Mouse (Mus musculus) kidney, embryonic 15.5 days (tissue): ENCODE data around the gene Prkcz. TPM values are rescaled to one million over a fixed set of nuclear protein-coding genes. Genes with fewer than 3 reads are reported as not detected.

Experiments
- ATAC-seq: fragments of 200-750 bp; cut with Nextera tagmentation; replicated peaks from 2 replicates; pipeline ENCODE4 v1.8.0; 2017; ENCODE audit warnings: moderate TSS enrichment; ENCODE audit not compliant: low FRiP score
- H3K27ac ChIP-seq: fragments of 300-500 bp; sonication (generic); 2 replicates; pipeline ENCODE4 v1.5.1; 2015; ENCODE audit warnings: mild to moderate bottlenecking, inconsistent platforms
- H3K27me3 ChIP-seq: fragments of 300-500 bp; sonication (generic); 2 replicates; pipeline ENCODE4 v1.6.1; 2015; ENCODE audit warnings: inconsistent platforms
- H3K36me3 ChIP-seq: fragments of 300-500 bp; sonication (generic); 2 replicates; pipeline ENCODE4 v1.6.1; 2015; ENCODE audit warnings: inconsistent platforms
- H3K4me1 ChIP-seq: fragments of 300-500 bp; sonication (generic); 2 replicates; pipeline ENCODE4 v1.6.1; 2015; ENCODE audit warnings: inconsistent platforms
- H3K4me2 ChIP-seq: fragments of 300-500 bp; sonication (generic); 2 replicates; pipeline ENCODE4 v1.6.1; 2015; ENCODE audit warnings: moderate library complexity, mild to moderate bottlenecking, inconsistent platforms
- H3K4me3 ChIP-seq: fragments of 300-500 bp; sonication (generic); replicated peaks from 2 replicates; pipeline ENCODE4 v1.5.1; 2015; ENCODE audit warnings: mild to moderate bottlenecking, inconsistent platforms
- H3K9ac ChIP-seq: fragments of 300-500 bp; sonication (generic); 2 replicates; pipeline ENCODE4 v1.6.1; 2015; ENCODE audit warnings: mild to moderate bottlenecking, inconsistent platforms
- H3K9me3 ChIP-seq: fragments of 300-500 bp; sonication (generic); replicated peaks from 2 replicates; pipeline ENCODE4 v1.6.1; 2016; ENCODE audit warnings: inconsistent platforms
- WGBS: fragments of 180-500 bp; shearing (Covaris S2); methylation state at CpG from one replicate; pipeline ENCODE4 v1.1.7; 2015; ENCODE audit warnings: mixed read lengths; 5-methylcytosine and 5-hydroxymethylcytosine counted together
- polyA plus RNA-seq: library from polyadenylated mRNA; unstranded; fragments of >200 nt; fragmentation: Nextera tagmentation; extraction: Ambion mirVana; gene quantifications from 2 replicates; pipeline ENCODE4 v1.2.1, GENCODE M21; 2015

The Prkcz gene
- polyA plus RNA-seq, 1 experiment from 2014 or later: 16.6 TPM

DNA sequence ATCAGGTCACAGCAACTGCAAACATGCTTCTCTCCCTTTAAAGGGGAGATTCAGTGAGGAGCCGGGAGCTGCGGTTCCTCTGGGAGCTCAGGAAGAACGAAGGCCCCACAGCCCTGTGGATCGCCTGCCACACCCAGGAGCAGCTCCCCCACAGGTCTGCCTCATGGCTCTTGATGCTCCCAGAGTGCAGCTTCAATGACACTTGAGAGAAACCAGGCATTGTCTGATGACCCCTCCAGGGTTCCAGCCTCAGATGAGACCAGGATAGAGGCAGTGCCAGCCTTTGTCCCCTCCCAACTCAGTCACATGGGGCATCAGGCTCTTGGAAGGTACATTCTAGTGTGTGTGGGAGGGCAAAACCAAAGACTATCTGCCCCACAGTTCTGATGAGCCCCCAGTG, 59.2 kb downstream of the Prkcz start:
- ATAC-seq: no peak

DNA sequence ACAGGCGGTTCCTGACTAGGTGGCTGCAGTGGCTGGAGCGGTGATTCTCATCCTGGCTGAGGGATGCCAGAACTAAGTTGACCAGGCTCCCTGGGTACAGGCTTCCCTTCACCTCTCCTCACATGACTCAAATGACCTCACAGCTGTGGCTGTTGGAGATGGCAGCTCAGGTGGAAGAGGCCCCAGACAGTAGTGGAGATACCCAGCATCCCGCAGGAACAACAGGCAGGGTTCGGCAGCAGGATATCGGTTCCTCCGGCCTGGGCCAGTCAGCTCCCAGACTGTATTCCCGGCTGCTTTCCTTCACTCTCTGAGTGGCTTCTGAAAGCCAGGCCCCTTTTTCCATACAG, 60.1 kb downstream of the Prkcz start:
- Histone ChIP-seq H3K4me1 (peaks cover 3% of the 10 kb centered on the region; the same call in 1 of the 2 replicates), H3K9me3 (no peaks in the 10 kb centered on the region), H3K27ac (no peak overlapping the region), H3K36me3 (no peaks in the 10 kb centered on the region), H3K4me2 (no peak overlapping the region), H3K27me3 (no peaks in the 10 kb centered on the region), H3K9ac (no peak overlapping the region), H3K4me3 (no peak overlapping the region)
- WGBS: 87% methylated on average over 7 of the region's 7 CpGs
- no peak for ATAC-seq

More for the DNA sequence above, 59.2 kb downstream of the Prkcz start:
- Histone ChIP-seq H3K4me2 (no peak overlapping the region), H3K27ac (no peak overlapping the region), H3K36me3 (no peaks in the 10 kb centered on the region), H3K27me3 (no peaks in the 10 kb centered on the region), H3K4me3 (no peak overlapping the region), H3K4me1 (peaks cover 11% of the 10 kb centered on the region), H3K9ac (no peak overlapping the region), H3K9me3 (no peaks in the 10 kb centered on the region)
- 46% methylated on average over 4 of the region's 4 CpGs for WGBS

DNA sequence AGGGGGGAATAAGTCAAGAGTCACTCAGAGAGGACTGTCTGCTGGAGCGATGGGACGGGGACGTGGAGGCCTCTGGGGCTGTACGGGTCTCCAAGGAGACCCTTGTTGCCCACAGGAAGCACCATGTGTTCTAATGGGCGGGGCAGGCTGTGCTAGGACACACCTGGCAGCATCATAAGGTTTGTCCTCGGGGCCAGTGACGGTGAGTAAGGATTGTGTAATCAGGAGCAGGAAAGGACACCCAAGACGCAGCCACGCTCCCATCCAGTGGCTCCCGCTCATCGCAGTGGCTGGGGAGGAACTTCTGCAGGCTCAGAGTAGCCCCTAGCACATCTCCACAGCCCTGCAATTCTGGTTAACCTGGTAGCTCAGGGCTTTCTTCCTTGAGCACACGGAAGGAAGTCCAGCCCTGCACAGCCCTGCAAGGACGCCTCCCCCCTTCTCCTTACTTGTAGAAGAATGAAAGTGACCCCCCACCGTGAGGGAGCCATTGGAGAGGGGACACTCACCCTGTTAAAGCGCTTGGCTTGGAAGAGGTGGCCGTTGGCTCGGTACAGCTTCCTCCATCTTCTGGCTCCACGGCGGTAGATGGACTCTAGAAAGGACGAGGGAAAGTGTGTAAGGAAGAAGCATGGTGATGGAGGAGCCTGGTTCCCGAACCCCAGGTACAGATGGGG, 60.6 kb downstream of the Prkcz start:
- WGBS: 77% methylated on average over 21 of the region's 21 CpGs
- H3K4me3 ChIP-seq: no peak overlapping the region
- H3K4me2 ChIP-seq: no peak overlapping the region
- H3K36me3 ChIP-seq: no peaks in the 10 kb centered on the region
- 0 out of 2 replicates have a peak, but pooled peaks cover 2% of the 10 kb centered on the region for H3K4me1 ChIP-seq
- no peak for ATAC-seq
- no peak overlapping the region for H3K27ac ChIP-seq
- H3K9me3 ChIP-seq: no peaks in the 10 kb centered on the region
- no peak overlapping the region for H3K9ac ChIP-seq
- no peaks in the 10 kb centered on the region for H3K27me3 ChIP-seq

DNA sequence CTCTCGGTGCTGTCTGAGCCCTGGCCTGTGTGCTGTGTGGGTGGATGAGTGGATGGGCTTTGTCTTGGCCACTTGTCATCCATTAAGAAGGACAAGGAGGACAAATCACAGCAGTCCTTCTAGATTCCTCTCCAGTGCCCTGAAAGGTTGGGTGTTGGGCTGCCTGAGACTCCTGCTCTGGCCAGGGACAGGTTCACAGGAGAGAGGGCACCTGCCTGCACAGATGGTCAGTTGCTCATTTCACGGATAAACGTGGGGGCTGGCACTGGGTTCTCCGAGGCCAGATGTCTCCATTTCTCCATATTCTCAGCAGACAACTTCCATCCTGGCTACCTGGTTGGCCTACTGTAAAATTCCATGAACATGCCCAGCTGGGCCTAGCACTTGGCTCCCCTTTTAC, 62.3 kb downstream of the Prkcz start:
- H3K9me3 ChIP-seq: no peaks in the 10 kb centered on the region
- H3K4me1 ChIP-seq: 0 out of 2 replicates have a peak, but pooled peaks cover 2% of the 10 kb centered on the region
- H3K27ac ChIP-seq: no peak overlapping the region
- H3K4me2 ChIP-seq: no peak overlapping the region
- no peaks in the 10 kb centered on the region for H3K27me3 ChIP-seq
- H3K4me3 ChIP-seq: no peak overlapping the region
- ATAC-seq: no peak
- no peak overlapping the region for H3K9ac ChIP-seq
- WGBS: 75% methylated on average over 4 of the region's 4 CpGs
- H3K36me3 ChIP-seq: no peaks in the 10 kb centered on the region

DNA sequence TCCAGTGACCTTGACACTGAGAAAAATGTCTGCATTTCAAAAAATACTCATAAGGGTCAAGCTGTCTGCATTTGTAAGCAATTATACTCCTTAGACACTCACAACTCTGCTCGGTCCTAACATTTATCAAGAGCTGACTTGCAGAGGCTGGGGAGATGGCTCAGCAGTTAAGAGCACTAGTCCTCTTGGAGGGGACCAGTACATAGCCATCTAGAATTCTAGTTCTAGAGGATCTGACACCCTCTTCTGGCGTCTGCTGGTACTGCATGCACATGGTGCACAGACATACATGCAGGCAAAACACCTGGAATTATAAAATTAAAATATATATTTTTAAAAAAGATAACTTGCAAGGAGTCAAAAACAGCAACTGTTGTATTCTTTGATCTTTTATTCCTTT, 64.1 kb downstream of the Prkcz start:
- Histone ChIP-seq H3K27me3 (no peaks in the 10 kb centered on the region), H3K27ac (no peak overlapping the region), H3K4me1 (0 out of 2 replicates have a peak, but pooled peaks cover 2% of the 10 kb centered on the region), H3K4me2 (no peak overlapping the region), H3K9ac (no peak overlapping the region), H3K36me3 (no peaks in the 10 kb centered on the region), H3K9me3 (no peaks in the 10 kb centered on the region), H3K4me3 (no peak overlapping the region)
- 49% methylated on average over 2 of the region's 2 CpGs for WGBS
- no peak for ATAC-seq

DNA sequence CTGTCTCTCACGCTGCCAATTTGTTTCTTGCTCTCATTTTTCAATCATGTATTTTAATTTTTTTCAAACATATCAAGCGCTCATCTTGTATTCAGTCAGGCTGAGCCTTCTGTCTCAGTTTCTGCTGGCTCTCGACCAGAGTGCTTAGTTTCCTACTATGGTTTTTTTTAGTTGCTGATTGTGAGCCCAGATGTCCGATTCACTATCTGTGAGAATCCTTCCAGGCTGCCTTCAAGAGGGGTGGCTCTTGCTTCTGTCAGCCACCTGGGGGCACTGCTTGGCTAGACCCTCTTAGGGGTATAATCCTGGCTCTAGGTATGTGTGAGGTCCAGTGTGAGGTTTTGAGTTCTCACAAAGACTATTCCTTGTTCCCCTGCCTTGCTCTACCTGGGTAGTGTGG, 65.2 kb downstream of the Prkcz start:
- Histone ChIP-seq H3K27ac (no peak overlapping the region), H3K4me3 (no peak overlapping the region), H3K4me1 (0 out of 2 replicates have a peak, but pooled peaks cover 2% of the 10 kb centered on the region), H3K4me2 (no peak overlapping the region), H3K9me3 (no peaks in the 10 kb centered on the region), H3K9ac (no peak overlapping the region), H3K36me3 (no peaks in the 10 kb centered on the region), H3K27me3 (no peaks in the 10 kb centered on the region)
- ATAC-seq: no peak
- 75% methylated on average over 4 of the region's 4 CpGs for WGBS

DNA sequence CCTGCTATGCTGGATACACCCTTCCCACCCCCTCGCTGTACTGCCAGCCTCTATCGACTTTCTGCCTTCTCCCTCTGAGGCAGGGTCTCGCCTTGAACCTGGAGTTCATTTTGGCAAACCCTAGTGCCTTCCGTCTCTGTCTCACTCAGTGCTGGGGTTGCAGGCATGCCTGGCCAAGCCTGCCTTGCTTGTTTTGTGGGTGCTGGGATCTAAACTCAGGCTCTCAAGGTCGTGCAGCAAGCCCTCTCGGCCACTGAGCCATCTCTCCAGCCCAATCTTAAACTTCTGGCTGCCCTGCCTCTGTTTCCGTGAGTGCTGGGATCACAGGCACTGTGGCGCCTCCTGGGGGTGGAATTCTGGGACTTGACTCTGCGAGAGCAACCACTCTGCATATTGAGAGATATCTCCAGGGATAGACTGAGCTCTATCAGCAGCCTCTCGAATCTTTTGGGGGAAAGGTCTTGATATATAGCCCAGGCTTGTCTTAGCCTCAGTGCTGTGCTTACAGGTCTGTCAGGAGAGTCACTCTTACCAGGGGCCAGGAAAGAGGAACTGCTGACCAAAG, 66.1 kb downstream of the Prkcz start:
- no peak for ATAC-seq
- 79% methylated on average over 10 of the region's 10 CpGs for WGBS
- H3K27ac ChIP-seq: no peak overlapping the region
- no peak overlapping the region for H3K4me2 ChIP-seq
- no peak overlapping the region for H3K4me3 ChIP-seq
- H3K9ac ChIP-seq: no peak overlapping the region
- H3K4me1 ChIP-seq: no peaks in the 10 kb centered on the region
- no peaks in the 10 kb centered on the region for H3K27me3 ChIP-seq
- no peaks in the 10 kb centered on the region for H3K36me3 ChIP-seq
- H3K9me3 ChIP-seq: no peaks in the 10 kb centered on the region

DNA sequence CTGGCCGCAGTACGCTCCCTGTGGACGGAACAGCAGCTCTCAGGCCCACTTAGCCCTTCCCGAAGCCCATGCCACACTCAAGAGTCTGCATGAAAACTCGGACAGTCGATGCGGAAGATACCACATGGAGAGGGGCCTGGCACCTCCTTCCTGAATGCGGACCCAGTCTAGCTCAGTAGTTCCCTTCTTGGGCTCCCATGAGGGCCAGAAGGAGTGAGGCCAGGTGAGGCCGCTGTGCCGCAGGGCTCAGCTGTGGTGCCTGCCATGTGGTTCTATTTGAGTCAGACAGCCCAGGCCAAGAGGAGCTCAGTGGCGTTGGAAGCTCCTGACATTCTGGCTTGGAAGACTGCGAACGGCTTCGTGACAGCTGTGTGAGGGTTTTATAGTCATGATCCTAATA, 66.8 kb downstream of the Prkcz start:
- ATAC-seq: no peak

DNA sequence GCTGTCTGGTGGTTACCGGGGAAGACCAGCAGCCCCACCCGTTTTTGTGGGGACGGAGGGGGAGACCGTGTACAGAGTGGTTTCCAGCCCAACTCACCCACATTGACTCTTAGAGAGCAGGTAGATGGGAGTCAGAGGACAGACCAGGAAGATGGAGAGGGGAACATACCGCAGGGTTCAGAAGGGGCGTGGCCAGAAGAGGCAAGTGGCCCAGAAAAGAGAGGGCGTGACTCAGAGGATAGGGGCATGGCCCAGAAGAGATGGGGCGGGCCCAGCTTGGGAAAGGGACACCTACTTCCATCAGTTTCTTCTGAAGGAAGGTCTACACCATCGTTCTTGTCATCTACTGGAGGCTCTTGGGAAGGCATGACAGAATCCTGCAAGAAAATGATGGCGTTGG, 68.3 kb downstream of the Prkcz start:
- H3K9ac ChIP-seq: no peak overlapping the region
- H3K4me1 ChIP-seq: no peaks in the 10 kb centered on the region
- H3K9me3 ChIP-seq: no peaks in the 10 kb centered on the region
- no peak overlapping the region for H3K4me3 ChIP-seq
- H3K4me2 ChIP-seq: no peak overlapping the region
- no peaks in the 10 kb centered on the region for H3K36me3 ChIP-seq
- no peak overlapping the region for H3K27ac ChIP-seq
- ATAC-seq: no peak
- 89% methylated on average over 10 of the region's 10 CpGs for WGBS
- H3K27me3 ChIP-seq: no peaks in the 10 kb centered on the region

More for the DNA sequence above, 66.8 kb downstream of the Prkcz start:
- Histone ChIP-seq H3K27ac (no peak overlapping the region), H3K4me3 (no peak overlapping the region), H3K27me3 (no peaks in the 10 kb centered on the region), H3K4me1 (no peaks in the 10 kb centered on the region), H3K9ac (no peak overlapping the region), H3K9me3 (no peaks in the 10 kb centered on the region), H3K4me2 (no peak overlapping the region), H3K36me3 (no peaks in the 10 kb centered on the region)
- WGBS: 85% methylated on average over 14 of the region's 14 CpGs

DNA sequence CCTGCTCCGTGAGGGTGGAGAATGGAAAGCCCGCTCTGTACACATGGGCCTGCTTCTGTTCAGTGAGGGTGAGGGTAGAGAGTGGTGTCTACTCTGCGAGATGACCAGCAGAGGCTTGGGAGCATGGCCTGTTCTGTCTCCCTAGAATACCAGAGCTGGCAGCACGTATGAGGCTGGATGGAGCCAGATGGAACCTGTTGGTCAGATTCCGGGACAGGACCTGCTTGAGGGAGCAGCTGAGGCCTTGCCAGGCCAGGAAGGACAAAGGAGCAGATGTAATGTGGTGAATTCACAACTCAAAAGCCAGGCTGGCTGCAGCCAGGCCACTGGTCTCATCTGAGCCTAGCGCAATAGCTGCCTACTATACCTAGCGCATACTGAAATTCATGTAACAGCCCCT, 71.1 kb downstream of the Prkcz start:
- Histone ChIP-seq H3K4me1 (peaks cover 5% of the 10 kb centered on the region; the same call in 1 of the 2 replicates), H3K27ac (no peak overlapping the region), H3K4me3 (no peak overlapping the region), H3K9ac (no peak overlapping the region), H3K9me3 (no peaks in the 10 kb centered on the region), H3K36me3 (no peaks in the 10 kb centered on the region), H3K4me2 (no peak overlapping the region), H3K27me3 (no peaks in the 10 kb centered on the region)
- no peak for ATAC-seq
- 87% methylated on average over 7 of the region's 7 CpGs for WGBS

DNA sequence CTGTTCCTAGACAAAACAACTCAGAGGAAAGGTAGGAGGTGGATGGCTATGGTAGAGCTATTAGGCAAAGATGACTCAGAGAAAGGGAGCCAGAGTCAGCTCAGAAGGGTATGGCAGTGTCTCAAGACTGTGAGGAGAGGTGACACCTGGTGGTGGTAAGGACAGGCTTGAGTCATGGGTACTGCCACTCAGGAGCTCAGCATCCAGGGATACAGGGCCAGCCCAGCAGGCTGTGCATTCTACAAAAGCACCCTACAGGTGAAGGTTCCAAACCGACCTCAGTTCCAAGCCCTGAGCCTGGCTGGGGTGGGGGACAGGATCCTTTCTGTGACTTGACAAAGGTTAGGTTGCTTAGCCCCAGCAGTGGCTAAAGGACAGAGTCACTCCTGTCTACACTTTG, 72.6 kb downstream of the Prkcz start:
- Histone ChIP-seq H3K36me3 (no peaks in the 10 kb centered on the region), H3K27ac (no peak overlapping the region), H3K9ac (no peak overlapping the region), H3K27me3 (no peaks in the 10 kb centered on the region), H3K4me1 (peaks cover 15% of the 10 kb centered on the region), H3K4me2 (no peak overlapping the region), H3K9me3 (no peaks in the 10 kb centered on the region), H3K4me3 (no peak overlapping the region)
- ATAC-seq: no peak
- WGBS: 71% methylated on average over 1 of the region's 1 CpGs

DNA sequence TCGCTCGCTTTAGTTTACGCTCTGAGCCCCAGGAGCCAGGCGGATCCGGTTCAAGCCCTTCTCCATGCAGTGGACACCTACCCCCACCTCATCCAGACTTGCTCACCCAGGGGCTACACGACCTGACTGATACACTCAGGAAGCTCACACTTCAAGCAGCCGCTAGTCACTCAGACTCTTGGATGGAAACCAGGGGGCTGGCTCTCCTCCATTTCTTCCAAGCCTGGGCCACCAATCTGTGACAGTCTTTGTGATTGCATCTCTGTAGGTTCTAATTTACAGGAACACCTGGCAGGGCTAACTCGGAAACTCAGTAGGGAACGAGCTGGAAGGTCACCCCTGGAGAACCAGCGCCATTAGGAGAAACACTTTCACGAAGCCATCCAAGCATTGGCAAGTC, 73.4 kb downstream of the Prkcz start:
- H3K27me3 ChIP-seq: no peaks in the 10 kb centered on the region
- no peak for ATAC-seq
- no peak overlapping the region for H3K9ac ChIP-seq
- H3K4me2 ChIP-seq: no peak overlapping the region
- H3K27ac ChIP-seq: no peak overlapping the region
- no peaks in the 10 kb centered on the region for H3K9me3 ChIP-seq
- WGBS: 83% methylated on average over 11 of the region's 11 CpGs
- H3K4me1 ChIP-seq: peaks cover 23% of the 10 kb centered on the region
- no peaks in the 10 kb centered on the region for H3K36me3 ChIP-seq
- no peak overlapping the region for H3K4me3 ChIP-seq

DNA sequence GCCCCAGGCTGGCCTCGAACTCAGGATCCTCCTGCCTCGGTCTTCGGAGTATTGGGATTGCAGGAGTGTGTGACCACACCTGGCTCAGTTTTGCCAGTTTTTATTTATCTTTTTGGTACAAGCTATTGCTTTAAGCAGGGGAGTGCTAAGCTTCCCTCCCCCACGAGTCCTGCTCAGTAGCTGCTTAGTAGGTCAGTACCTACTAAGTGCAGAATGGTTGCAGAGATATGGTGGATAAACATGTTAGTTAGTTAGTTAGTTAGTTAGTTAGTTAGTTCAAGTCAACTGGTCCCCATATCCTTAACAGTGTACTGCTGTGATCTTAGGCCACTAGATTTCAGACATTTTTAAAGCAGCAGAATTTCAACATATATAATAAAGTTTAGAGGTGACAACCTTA, 75.1 kb downstream of the Prkcz start:
- Histone ChIP-seq H3K27me3 (no peaks in the 10 kb centered on the region), H3K9me3 (no peaks in the 10 kb centered on the region), H3K4me3 (no peak overlapping the region), H3K9ac (no peak overlapping the region), H3K36me3 (no peaks in the 10 kb centered on the region), H3K27ac (no peak overlapping the region), H3K4me1 (peaks cover 38% of the 10 kb centered on the region), H3K4me2 (no peak overlapping the region)
- no peak for ATAC-seq
- 88% methylated on average over 4 of the region's 4 CpGs for WGBS
